Mouse (Mus musculus): ENCODE results near the gene Crygc. TPM values are rescaled to one million over a fixed set of nuclear protein-coding genes. Genes with fewer than 3 reads are reported as not detected.
"Not testable (repeated sequence)": the region's sequence is repeated elsewhere in the genome, so short reads cannot be mapped to it uniquely, and the experiment has no call there.

Crygc gene
- polyA plus RNA-seq, 1 experiment from 2014 or later: not detected

- H3K36me3 ChIP-seq (ENCODE audit: control insufficient read depth, insufficient read depth, low read length): no peaks in the 10 kb centered on the region
- no peaks in the 10 kb centered on the region for H3K4me1 ChIP-seq (ENCODE audit: control insufficient read depth, insufficient read depth, low read length)
- no peak within 1 kb of the TSS for H3K9ac ChIP-seq (ENCODE audit: low read length)
- 38% methylated on average over 7 of the region's 7 CpGs for WGBS
- no peaks in the 10 kb centered on the region for H3K27me3 ChIP-seq (ENCODE audit: control insufficient read depth, insufficient read depth, low read length)
- ATAC-seq (ENCODE audit: insufficient read depth, low FRiP score, low TSS enrichment) (no peak), DNase-seq (ENCODE audit: low spot score) (no peak)
- H3K9me3 ChIP-seq (ENCODE audit: control insufficient read depth, low read length): no peaks in the 10 kb centered on the region
- no peak within 1 kb of the TSS for H3K4me2 ChIP-seq (ENCODE audit: low read depth)
- H3K27ac ChIP-seq (ENCODE audit: low read depth, low read length): no peak within 1 kb of the TSS
- H3K4me3 ChIP-seq (ENCODE audit: low read depth, low read length): no peak within 1 kb of the TSS
These were observed 8.7 kb upstream of the Crygc start, which contains the start of gene Crygb for GRCm38 (mm10) chr1:65082188-65082587. Gene Crygb, minus strand, starts transcription at chr1:65082288.

- H3K4me1 ChIP-seq (ENCODE audit: control insufficient read depth, insufficient read depth, low read length): no peaks in the 10 kb centered on the region
- H3K36me3 ChIP-seq (ENCODE audit: control insufficient read depth, insufficient read depth, low read length): no peaks in the 10 kb centered on the region
- DNase-seq (ENCODE audit: low spot score): no peak
- H3K9ac ChIP-seq (ENCODE audit: low read length): no peak overlapping the region
- no peaks in the 10 kb centered on the region for H3K27me3 ChIP-seq (ENCODE audit: control insufficient read depth, insufficient read depth, low read length)
- no peaks in the 10 kb centered on the region for H3K9me3 ChIP-seq (ENCODE audit: control insufficient read depth, low read length)
- WGBS: 39% methylated on average over 5 of the region's 5 CpGs
- no peak overlapping the region for H3K27ac ChIP-seq (ENCODE audit: low read depth, low read length)
- no peak overlapping the region for H3K4me2 ChIP-seq (ENCODE audit: low read depth)
- H3K4me3 ChIP-seq (ENCODE audit: low read depth, low read length): no peak overlapping the region
- no peak for ATAC-seq (ENCODE audit: insufficient read depth, low FRiP score, low TSS enrichment)
These were observed 2.1 kb upstream of the Crygc start for GRCm38 (mm10) chr1:65075607-65076006.

DNA sequence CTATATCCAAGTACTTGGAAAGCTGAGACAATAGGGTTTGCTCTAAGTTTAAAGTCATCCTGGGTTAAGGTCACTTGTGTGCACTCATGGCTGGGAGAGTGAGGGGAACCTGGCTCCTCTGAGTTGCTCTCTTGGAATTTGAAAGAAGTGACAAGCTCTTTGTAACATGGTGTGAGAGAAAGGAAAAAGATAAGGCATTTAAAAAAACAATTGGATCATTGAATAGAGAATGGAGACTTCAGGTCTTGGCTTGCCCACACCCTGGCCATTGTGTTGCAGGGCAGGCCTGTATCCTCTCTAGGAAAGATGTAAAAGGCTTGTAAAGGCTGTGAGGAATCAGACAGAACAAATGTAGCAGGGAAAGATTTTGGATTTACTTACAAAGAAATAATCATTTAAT lies 5.6 kb downstream of the Crygc start:
- DNase-seq (ENCODE audit: low spot score) (no peak), ATAC-seq (ENCODE audit: insufficient read depth, low FRiP score, low TSS enrichment) (no peak)
- H3K4me1 ChIP-seq (ENCODE audit: control insufficient read depth, insufficient read depth, low read length): no peaks in the 10 kb centered on the region
- no peaks in the 10 kb centered on the region for H3K9me3 ChIP-seq (ENCODE audit: control insufficient read depth, low read length)
- no peaks in the 10 kb centered on the region for H3K36me3 ChIP-seq (ENCODE audit: control insufficient read depth, insufficient read depth, low read length)
- no peaks in the 10 kb centered on the region for H3K27me3 ChIP-seq (ENCODE audit: control insufficient read depth, insufficient read depth, low read length)
- no peak overlapping the region for H3K4me3 ChIP-seq (ENCODE audit: low read depth, low read length)
- no peak overlapping the region for H3K27ac ChIP-seq (ENCODE audit: low read depth, low read length)
- H3K9ac ChIP-seq (ENCODE audit: low read length): no peak overlapping the region
- no peak overlapping the region for H3K4me2 ChIP-seq (ENCODE audit: low read depth)

- Histone ChIP-seq H3K27me3 (ENCODE audit: control insufficient read depth, insufficient read depth, low read length) (no peaks in the 10 kb centered on the region), H3K9ac (ENCODE audit: low read length) (no peak overlapping the region), H3K4me1 (ENCODE audit: control insufficient read depth, insufficient read depth, low read length) (no peaks in the 10 kb centered on the region), H3K4me2 (ENCODE audit: low read depth) (no peak overlapping the region), H3K36me3 (ENCODE audit: control insufficient read depth, insufficient read depth, low read length) (no peaks in the 10 kb centered on the region), H3K9me3 (ENCODE audit: control insufficient read depth, low read length) (no peaks in the 10 kb centered on the region), H3K4me3 (ENCODE audit: low read depth, low read length) (no peak overlapping the region), H3K27ac (ENCODE audit: low read depth, low read length) (no peak overlapping the region)
- ATAC-seq (ENCODE audit: insufficient read depth, low FRiP score, low TSS enrichment) (no peak), DNase-seq (ENCODE audit: low spot score) (no peak)
- WGBS: 78% methylated on average over 15 of the region's 15 CpGs
These were observed 9.3 kb downstream of the Crygc start for GRCm38 (mm10) chr1:65064201-65064600.

- WGBS: 80% methylated on average over 8 of the region's 8 CpGs
- Histone ChIP-seq H3K4me2 (ENCODE audit: low read depth) (no peak within 1 kb of the TSS), H3K4me1 (ENCODE audit: control insufficient read depth, insufficient read depth, low read length) (no peaks in the 10 kb centered on the region), H3K9me3 (ENCODE audit: control insufficient read depth, low read length) (no peaks in the 10 kb centered on the region), H3K36me3 (ENCODE audit: control insufficient read depth, insufficient read depth, low read length) (no peaks in the 10 kb centered on the region), H3K27ac (ENCODE audit: low read depth, low read length) (no peak within 1 kb of the TSS), H3K4me3 (ENCODE audit: low read depth, low read length) (no peak within 1 kb of the TSS), H3K27me3 (ENCODE audit: control insufficient read depth, insufficient read depth, low read length) (no peaks in the 10 kb centered on the region), H3K9ac (ENCODE audit: low read length) (no peak within 1 kb of the TSS)
- DNase-seq (ENCODE audit: low spot score) (no peak), ATAC-seq (ENCODE audit: insufficient read depth, low FRiP score, low TSS enrichment) (no peak)
These were observed 10.1 kb downstream of the Crygc start, which contains the start of gene Crygd for GRCm38 (mm10) chr1:65063352-65063751. Gene Crygd, minus strand, starts transcription at chr1:65063452.

DNA sequence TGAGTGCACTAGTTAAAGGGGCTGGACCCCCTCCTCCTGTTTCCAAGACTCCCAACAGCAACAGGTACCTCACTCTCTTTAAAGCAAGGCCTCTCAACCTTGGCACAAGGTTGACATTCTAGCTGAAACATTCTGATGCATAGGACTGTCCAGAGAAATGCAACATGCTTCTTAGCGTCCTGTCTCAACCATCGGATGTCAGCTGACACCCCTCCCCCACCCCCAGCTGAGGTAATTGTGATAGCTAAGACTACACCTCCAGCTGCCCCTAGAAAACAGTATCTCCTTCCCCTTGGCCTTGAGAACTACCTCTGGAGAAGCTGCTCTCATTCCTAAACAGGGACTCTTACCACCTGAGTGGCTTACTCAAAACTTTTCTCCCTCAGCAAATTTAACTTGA lies 21.3 kb downstream of the Crygc start:
- Histone ChIP-seq H3K36me3 (ENCODE audit: control insufficient read depth, insufficient read depth, low read length) (no peaks in the 10 kb centered on the region), H3K4me1 (ENCODE audit: control insufficient read depth, insufficient read depth, low read length) (no peaks in the 10 kb centered on the region), H3K9ac (ENCODE audit: low read length) (no peak overlapping the region), H3K27ac (ENCODE audit: low read depth, low read length) (no peak overlapping the region), H3K9me3 (ENCODE audit: control insufficient read depth, low read length) (no peaks in the 10 kb centered on the region), H3K27me3 (ENCODE audit: control insufficient read depth, insufficient read depth, low read length) (no peaks in the 10 kb centered on the region), H3K4me3 (ENCODE audit: low read depth, low read length) (no peak overlapping the region), H3K4me2 (ENCODE audit: low read depth) (no peak overlapping the region)
- DNase-seq (ENCODE audit: low spot score) (no peak), ATAC-seq (ENCODE audit: insufficient read depth, low FRiP score, low TSS enrichment) (no peak)
- 39% methylated on average over 2 of the region's 2 CpGs for WGBS

DNA sequence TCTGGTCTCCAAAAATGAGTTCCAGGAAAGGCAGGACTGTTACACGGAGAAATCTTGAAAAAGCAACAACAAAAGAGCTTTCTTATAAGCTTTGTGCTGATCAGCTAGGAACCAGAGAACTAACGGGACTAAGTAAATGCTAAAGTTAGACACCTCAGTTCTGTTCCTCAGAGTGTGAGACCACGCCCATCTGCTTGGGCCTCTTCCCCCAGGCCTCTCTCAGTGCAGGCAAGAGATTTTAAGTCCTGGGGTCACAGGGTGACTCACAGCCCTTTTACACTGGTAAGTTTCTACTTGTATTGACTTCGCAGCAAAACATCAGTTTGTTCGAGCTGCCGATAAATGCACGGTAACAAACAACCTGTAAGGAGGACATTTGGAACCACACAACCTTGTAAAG lies 21.8 kb downstream of the Crygc start:
- Histone ChIP-seq H3K27me3 (ENCODE audit: control insufficient read depth, insufficient read depth, low read length) (no peaks in the 10 kb centered on the region), H3K27ac (ENCODE audit: low read depth, low read length) (no peak overlapping the region), H3K4me1 (ENCODE audit: control insufficient read depth, insufficient read depth, low read length) (no peaks in the 10 kb centered on the region), H3K4me3 (ENCODE audit: low read depth, low read length) (no peak overlapping the region), H3K4me2 (ENCODE audit: low read depth) (no peak overlapping the region), H3K9me3 (ENCODE audit: control insufficient read depth, low read length) (no peaks in the 10 kb centered on the region), H3K36me3 (ENCODE audit: control insufficient read depth, insufficient read depth, low read length) (no peaks in the 10 kb centered on the region), H3K9ac (ENCODE audit: low read length) (no peak overlapping the region)
- ATAC-seq (ENCODE audit: insufficient read depth, low FRiP score, low TSS enrichment): no peak
- no peak for DNase-seq (ENCODE audit: low spot score)
- WGBS: 64% methylated on average over 7 of the region's 7 CpGs

- not testable (repeated sequence) for H3K36me3 ChIP-seq (ENCODE audit: control insufficient read depth, insufficient read depth, low read length); H3K27ac ChIP-seq (ENCODE audit: low read depth, low read length); H3K4me2 ChIP-seq (ENCODE audit: low read depth); H3K9me3 ChIP-seq (ENCODE audit: control insufficient read depth, low read length); H3K27me3 ChIP-seq (ENCODE audit: control insufficient read depth, insufficient read depth, low read length); DNase-seq (ENCODE audit: low spot score); H3K4me3 ChIP-seq (ENCODE audit: low read depth, low read length); ATAC-seq (ENCODE audit: insufficient read depth, low FRiP score, low TSS enrichment); H3K4me1 ChIP-seq (ENCODE audit: control insufficient read depth, insufficient read depth, low read length); H3K9ac ChIP-seq (ENCODE audit: low read length)
- WGBS: 41% methylated on average over 8 of the region's 12 CpGs
These were observed 22.5 kb downstream of the Crygc start, which contains the start of gene Cryge for GRCm38 (mm10) chr1:65050952-65051351. Gene Cryge, minus strand, starts transcription at chr1:65051149.

GRCm38 (mm10) chr1:65048781-65049180 lies 24.7 kb downstream of the Crygc start:
- no peaks in the 10 kb centered on the region for H3K27me3 ChIP-seq (ENCODE audit: control insufficient read depth, insufficient read depth, low read length)
- no peaks in the 10 kb centered on the region for H3K36me3 ChIP-seq (ENCODE audit: control insufficient read depth, insufficient read depth, low read length)
- WGBS: 73% methylated on average over 12 of the region's 12 CpGs
- no peak overlapping the region for H3K9ac ChIP-seq (ENCODE audit: low read length)
- no peak overlapping the region for H3K27ac ChIP-seq (ENCODE audit: low read depth, low read length)
- no peak for ATAC-seq (ENCODE audit: insufficient read depth, low FRiP score, low TSS enrichment)
- no peak for DNase-seq (ENCODE audit: low spot score)
- no peaks in the 10 kb centered on the region for H3K4me1 ChIP-seq (ENCODE audit: control insufficient read depth, insufficient read depth, low read length)
- H3K4me3 ChIP-seq (ENCODE audit: low read depth, low read length): no peak overlapping the region
- no peak overlapping the region for H3K4me2 ChIP-seq (ENCODE audit: low read depth)
- H3K9me3 ChIP-seq (ENCODE audit: control insufficient read depth, low read length): no peaks in the 10 kb centered on the region
